Mouse (Mus musculus) forebrain, postnatal 0 days (tissue): Measurements from ENCODE around the gene Myb. TPM values are rescaled to one million over a fixed set of nuclear protein-coding genes. Genes with fewer than 3 reads are reported as not detected.

Source experiments
- ATAC-seq: fragments of 200-750 bp; cut with Nextera tagmentation; 2 replicates; pipeline ENCODE4 v1.8.0; 2017; ENCODE audit warnings: mild to moderate bottlenecking, moderate library complexity
- DNase-seq: peaks from one replicate; pipeline ENCODE4 v3.0.0-alpha.2; 2015
- H3K27ac ChIP-seq: fragments of 300-500 bp; sonication (generic); 2 replicates; pipeline ENCODE4 v1.5.1; 2014; ENCODE audit warnings: low read depth, mild to moderate bottlenecking, antibody characterized with exemption, low read length, moderate library complexity, mixed read lengths
- H3K27me3 ChIP-seq: fragments of 300-500 bp; sonication (generic); 2 replicates; pipeline ENCODE4 v1.6.1; 2014; ENCODE audit warnings: mild to moderate bottlenecking, low read length, mixed read lengths; ENCODE audit not compliant: insufficient read depth
- H3K36me3 ChIP-seq: fragments of 300-500 bp; sonication (generic); 2 replicates; pipeline ENCODE4 v1.6.1; 2014; ENCODE audit warnings: mild to moderate bottlenecking, moderate library complexity; ENCODE audit not compliant: insufficient read depth
- H3K4me1 ChIP-seq: fragments of 300-500 bp; sonication (generic); 2 replicates; pipeline ENCODE4 v1.6.1; 2014; ENCODE audit warnings: antibody characterized with exemption; ENCODE audit not compliant: insufficient read depth
- H3K4me2 ChIP-seq: fragments of 300-500 bp; sonication (generic); 2 replicates; pipeline ENCODE4 v1.6.1; 2014; ENCODE audit warnings: low read depth, mild to moderate bottlenecking, moderate library complexity
- H3K4me3 ChIP-seq: fragments of 300-500 bp; sonication (generic); 2 replicates; pipeline ENCODE4 v1.5.1; 2014; ENCODE audit warnings: low read depth, low read length, mixed read lengths
- H3K9ac ChIP-seq: fragments of 300-500 bp; sonication (generic); 2 replicates; pipeline ENCODE4 v1.6.1; 2014; ENCODE audit warnings: mild to moderate bottlenecking
- H3K9me3 ChIP-seq: fragments of 300-500 bp; sonication (generic); 2 replicates; pipeline ENCODE4 v1.6.1; 2016; ENCODE audit warnings: low read length
- CTCF ChIP-seq: sonication (generic); IDR thresholded peaks from 2 replicates; pipeline ENCODE4 v1.5.1; 2016; ENCODE audit warnings: antibody characterized with exemption, control low read depth, low read depth
- WGBS: fragments of 180-500 bp; shearing (Covaris S2); extraction: QIAGEN DNeasy Blood & Tissue Kit; methylation state at CpG from one replicate; pipeline ENCODE4 v1.1.7; 2014; 5-methylcytosine and 5-hydroxymethylcytosine counted together
- polyA plus RNA-seq: library from polyadenylated mRNA; unstranded; fragments of >200 nt; fragmentation: Nextera tagmentation; extraction: Ambion mirVana; gene quantifications from 2 replicates; pipeline ENCODE4 v1.2.1, GENCODE M21; 2015
- total RNA-seq: library from RNA; depleted of rRNA; stranded (reverse); fragments of >200 nt; gene quantifications from 2 replicates; pipeline ENCODE4 v1.2.3, GENCODE M21; 2014

Myb gene
- total and polyA plus RNA-seq, 2 experiments from 2014 or later: 1.8 to 4.1 TPM

GRCm38 (mm10) chr10:21158918-21159443 is 1.8 kb downstream of the Myb start:
- Histone ChIP-seq H3K9ac (peak overlapping the region; percentile 43), H3K9me3 (no peaks in the 10 kb centered on the region), H3K27ac (no peak overlapping the region), H3K27me3 (0 out of 2 replicates have a peak, but pooled peaks cover 9% of the 10 kb centered on the region), H3K4me3 (peak overlapping the region; percentile 68), H3K36me3 (no peaks in the 10 kb centered on the region), H3K4me2 (peak overlapping the region; percentile 98), H3K4me1 (peaks cover 5% of the 10 kb centered on the region; the same call in 1 of the 2 replicates)
- DNase-seq: no peak
- 3% methylated on average over 35 of the region's 35 CpGs for WGBS
- TF ChIP-seq CTCF: no peak
- ATAC-seq: no peak

GRCm38 (mm10) chr10:21158111-21158917 is 2.5 kb downstream of the Myb start:
- H3K9me3 ChIP-seq: no peaks in the 10 kb centered on the region
- H3K4me3 ChIP-seq: peak overlapping the region; percentile 68
- H3K4me1 ChIP-seq: peaks cover 5% of the 10 kb centered on the region; the same call in 1 of the 2 replicates
- peak; percentile 49 for DNase-seq
- H3K36me3 ChIP-seq: no peaks in the 10 kb centered on the region
- no peak overlapping the region for H3K9ac ChIP-seq
- H3K27me3 ChIP-seq: 0 out of 2 replicates have a peak, but pooled peaks cover 9% of the 10 kb centered on the region
- ATAC-seq: no peak
- peak overlapping the region; percentile 98 for H3K4me2 ChIP-seq
- WGBS: 4% methylated on average over 19 of the region's 19 CpGs
- H3K27ac ChIP-seq: no peak overlapping the region
- peak; percentile 69 for TF ChIP-seq CTCF

GRCm38 (mm10) chr10:21156953-21157499 is 3.8 kb downstream of the Myb start:
- Histone ChIP-seq H3K36me3 (no peaks in the 10 kb centered on the region; the same call in 1 of the 2 replicates), H3K4me2 (no peak overlapping the region), H3K27me3 (0 out of 2 replicates have a peak, but pooled peaks cover 9% of the 10 kb centered on the region), H3K4me3 (no peak overlapping the region), H3K4me1 (peaks cover 5% of the 10 kb centered on the region; the same call in 1 of the 2 replicates), H3K9me3 (no peaks in the 10 kb centered on the region), H3K27ac (no peak overlapping the region), H3K9ac (no peak overlapping the region)
- WGBS: 70% methylated on average over 5 of the region's 5 CpGs
- ATAC-seq (no peak), DNase-seq (no peak)
- TF ChIP-seq CTCF: no peak

- ATAC-seq (no peak), DNase-seq (no peak)
- Histone ChIP-seq H3K9ac (no peak overlapping the region), H3K27me3 (0 out of 2 replicates have a peak, but pooled peaks cover 9% of the 10 kb centered on the region), H3K36me3 (no peaks in the 10 kb centered on the region; the same call in 1 of the 2 replicates), H3K4me1 (peaks cover 5% of the 10 kb centered on the region; the same call in 1 of the 2 replicates), H3K4me3 (no peak overlapping the region), H3K27ac (no peak overlapping the region), H3K4me2 (no peak overlapping the region), H3K9me3 (no peaks in the 10 kb centered on the region)
- TF ChIP-seq CTCF: no peak
- 98% methylated on average over 3 of the region's 3 CpGs for WGBS
Observed at GRCm38 (mm10) chr10:21156416-21156815, 4.4 kb downstream of the Myb start.

- H3K4me2 ChIP-seq: no peak overlapping the region
- H3K27me3 ChIP-seq: 0 out of 2 replicates have a peak, but pooled peaks cover 9% of the 10 kb centered on the region
- no peak for DNase-seq
- peaks cover 5% of the 10 kb centered on the region; the same call in 1 of the 2 replicates for H3K4me1 ChIP-seq
- no peak overlapping the region for H3K27ac ChIP-seq
- no peak for ATAC-seq
- H3K36me3 ChIP-seq: no peaks in the 10 kb centered on the region; the same call in 1 of the 2 replicates
- WGBS: 94% methylated on average over 3 of the region's 3 CpGs
- H3K9me3 ChIP-seq: no peaks in the 10 kb centered on the region
- H3K9ac ChIP-seq: no peak overlapping the region
- no peak for TF ChIP-seq CTCF
- H3K4me3 ChIP-seq: no peak overlapping the region
Observed at GRCm38 (mm10) chr10:21154927-21155326, 5.9 kb downstream of the Myb start.

- no peak overlapping the region for H3K9ac ChIP-seq
- no peak overlapping the region for H3K27ac ChIP-seq
- H3K27me3 ChIP-seq: 0 out of 2 replicates have a peak, but pooled peaks cover 9% of the 10 kb centered on the region
- no peak for TF ChIP-seq CTCF
- no peaks in the 10 kb centered on the region; the same call in 1 of the 2 replicates for H3K36me3 ChIP-seq
- DNase-seq (no peak), ATAC-seq (no peak)
- no peaks in the 10 kb centered on the region for H3K4me1 ChIP-seq
- no peaks in the 10 kb centered on the region for H3K9me3 ChIP-seq
- WGBS: 90% methylated on average over 4 of the region's 4 CpGs
- H3K4me2 ChIP-seq: no peak overlapping the region
- no peak overlapping the region for H3K4me3 ChIP-seq
Observed at GRCm38 (mm10) chr10:21153433-21153832, 7.4 kb downstream of the Myb start.

GRCm38 (mm10) chr10:21152812-21153211 is 8.0 kb downstream of the Myb start:
- TF ChIP-seq CTCF: no peak
- no peak overlapping the region for H3K27ac ChIP-seq
- ATAC-seq: no peak
- H3K4me1 ChIP-seq: no peaks in the 10 kb centered on the region
- DNase-seq: no peak
- no peak overlapping the region for H3K4me2 ChIP-seq
- 0 out of 2 replicates have a peak, but pooled peaks cover 4% of the 10 kb centered on the region for H3K27me3 ChIP-seq
- H3K9me3 ChIP-seq: no peaks in the 10 kb centered on the region
- H3K36me3 ChIP-seq: no peaks in the 10 kb centered on the region; the same call in 1 of the 2 replicates
- no peak overlapping the region for H3K4me3 ChIP-seq
- H3K9ac ChIP-seq: no peak overlapping the region
- 96% methylated on average over 5 of the region's 5 CpGs for WGBS
